Mouse (Mus musculus): ENCODE measurements around the gene Cacng6. TPM values are rescaled to one million over a fixed set of nuclear protein-coding genes. Genes with fewer than 3 reads are reported as not detected.

Cacng6 gene
- polyA plus RNA-seq, 1 experiment from 2014 or later = 0.21 TPM

DNA sequence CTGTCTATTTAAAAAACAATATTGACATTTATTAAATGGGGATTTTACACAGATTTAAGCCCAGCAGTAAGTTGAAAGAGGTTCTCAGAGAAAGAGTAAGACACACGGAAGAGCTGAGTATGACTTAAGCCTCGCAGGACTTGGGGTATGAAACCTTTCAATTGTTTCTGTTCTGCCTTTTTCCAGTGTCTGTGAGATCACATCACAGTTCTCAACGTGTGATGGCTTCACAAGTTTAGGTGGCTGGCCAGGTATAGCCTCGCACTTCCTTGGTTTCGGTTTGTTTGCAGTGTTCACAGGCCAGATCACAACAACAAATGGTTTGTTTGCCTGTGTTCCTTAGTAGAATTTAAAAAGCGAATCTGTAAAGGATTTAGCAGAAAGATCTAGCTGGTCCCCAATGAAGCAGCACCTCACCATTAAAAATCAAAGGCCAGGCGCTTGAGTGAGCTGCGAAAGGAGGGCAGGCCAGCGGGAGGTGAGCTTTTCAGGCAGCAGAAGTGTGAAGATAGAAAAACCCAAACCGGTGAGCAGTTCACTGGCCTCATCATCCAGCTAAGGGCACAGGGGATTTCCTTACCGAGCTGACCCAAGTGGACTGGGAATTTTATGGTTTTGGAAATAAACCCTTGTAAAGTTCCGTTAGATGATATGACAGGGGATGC lies 29.0 kb downstream of the Cacng6 start:
- no peak overlapping the region for H3K4me3 ChIP-seq (ENCODE audit: low read length)
- H3K9me3 ChIP-seq (ENCODE audit: control insufficient read depth, low read length) = no peaks in the 10 kb centered on the region
- WGBS = 51% methylated on average over 12 of the region's 12 CpGs
- H3K27ac ChIP-seq (ENCODE audit: low read length) = no peak overlapping the region
- H3K4me1 ChIP-seq (ENCODE audit: control insufficient read depth, insufficient read depth, low read length) = no peaks in the 10 kb centered on the region
- H3K4me2 ChIP-seq (ENCODE audit: low read depth, low read length) = no peak overlapping the region
- H3K9ac ChIP-seq (ENCODE audit: low read depth, low read length) = no peak overlapping the region
- no peaks in the 10 kb centered on the region for H3K27me3 ChIP-seq (replicated peaks; ENCODE audit: control insufficient read depth, insufficient read depth, low read length)
- no peak for ATAC-seq
- no peaks in the 10 kb centered on the region for H3K36me3 ChIP-seq (ENCODE audit: control insufficient read depth, insufficient read depth, low read length)

- Histone ChIP-seq H3K27me3 (replicated peaks; ENCODE audit: control insufficient read depth, insufficient read depth, low read length) (no peaks in the 10 kb centered on the region), H3K9ac (ENCODE audit: low read depth, low read length) (no peak overlapping the region), H3K4me1 (ENCODE audit: control insufficient read depth, insufficient read depth, low read length) (no peaks in the 10 kb centered on the region), H3K27ac (ENCODE audit: low read length) (no peak overlapping the region), H3K4me2 (ENCODE audit: low read depth, low read length) (no peak overlapping the region), H3K4me3 (ENCODE audit: low read length) (no peak overlapping the region), H3K9me3 (ENCODE audit: control insufficient read depth, low read length) (no peaks in the 10 kb centered on the region), H3K36me3 (ENCODE audit: control insufficient read depth, insufficient read depth, low read length) (no peaks in the 10 kb centered on the region)
- ATAC-seq = no peak
- 49% methylated on average over 11 of the region's 11 CpGs for WGBS
These were observed 29.6 kb downstream of the Cacng6 start for GRCm38 (mm10) chr7:3453486-3454183.

DNA sequence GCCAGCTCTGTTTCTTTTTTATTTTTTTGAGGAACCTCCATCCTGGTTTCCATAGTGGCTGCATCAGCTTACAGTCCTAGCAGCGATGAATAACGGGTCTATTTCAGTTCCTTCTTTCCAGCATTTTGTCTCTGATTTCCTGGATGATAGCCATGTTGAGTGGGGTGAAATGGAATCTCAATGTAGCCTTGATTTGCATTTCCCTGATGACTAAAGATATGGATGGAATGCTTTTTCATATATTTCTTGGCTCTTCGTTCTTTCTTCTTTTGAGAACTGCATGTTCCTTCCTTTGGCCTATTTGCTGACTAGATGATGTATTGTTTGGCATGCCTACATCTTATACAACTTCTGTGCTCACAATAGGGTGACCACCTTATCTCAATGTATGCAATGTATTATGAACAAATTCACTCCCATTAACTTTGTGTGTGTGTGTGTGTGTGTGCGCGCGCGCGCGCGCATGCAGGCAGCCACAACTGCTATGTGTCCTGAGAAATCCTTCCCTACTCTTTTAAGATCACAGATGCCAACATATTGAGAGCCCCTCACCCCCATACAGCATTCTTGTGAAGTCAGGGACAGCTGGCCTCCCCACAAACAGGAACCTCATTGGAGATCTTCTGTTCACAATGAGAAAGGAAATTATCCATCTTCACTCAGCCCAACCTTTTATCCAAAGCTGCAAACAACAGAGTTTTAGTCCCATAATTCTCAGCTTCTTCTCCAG lies 33.3 kb downstream of the Cacng6 start:
- no peak for ATAC-seq
- Histone ChIP-seq H3K4me2 (ENCODE audit: low read depth, low read length) (no peak overlapping the region), H3K36me3 (ENCODE audit: control insufficient read depth, insufficient read depth, low read length) (no peaks in the 10 kb centered on the region), H3K27me3 (replicated peaks; ENCODE audit: control insufficient read depth, insufficient read depth, low read length) (no peaks in the 10 kb centered on the region), H3K27ac (ENCODE audit: low read length) (no peak overlapping the region), H3K4me1 (ENCODE audit: control insufficient read depth, insufficient read depth, low read length) (no peaks in the 10 kb centered on the region), H3K4me3 (ENCODE audit: low read length) (no peak overlapping the region), H3K9me3 (ENCODE audit: control insufficient read depth, low read length) (no peaks in the 10 kb centered on the region), H3K9ac (ENCODE audit: low read depth, low read length) (no peak overlapping the region)
- WGBS = 86% methylated on average over 10 of the region's 10 CpGs

DNA sequence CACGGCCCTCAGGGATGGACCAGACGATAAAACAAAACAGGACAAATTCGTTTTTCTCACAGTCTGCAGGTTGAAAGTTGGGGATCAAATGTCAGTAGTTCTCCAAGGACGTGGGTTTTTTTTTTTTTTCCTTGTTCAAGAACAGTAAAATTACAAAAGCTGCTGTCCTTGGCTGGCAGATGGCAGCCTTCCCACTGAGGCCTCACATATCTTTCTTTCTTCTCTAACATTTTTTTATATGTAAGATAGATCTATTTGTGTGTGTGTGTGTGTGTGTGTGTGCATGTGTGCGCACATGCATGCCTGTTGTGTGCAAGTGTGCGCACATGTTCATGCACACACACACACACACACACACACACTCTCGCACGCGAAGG lies 33.8 kb downstream of the Cacng6 start:
- no peak overlapping the region for H3K4me2 ChIP-seq (ENCODE audit: low read depth, low read length)
- no peak for ATAC-seq
- 69% methylated on average over 9 of the region's 9 CpGs for WGBS

DNA sequence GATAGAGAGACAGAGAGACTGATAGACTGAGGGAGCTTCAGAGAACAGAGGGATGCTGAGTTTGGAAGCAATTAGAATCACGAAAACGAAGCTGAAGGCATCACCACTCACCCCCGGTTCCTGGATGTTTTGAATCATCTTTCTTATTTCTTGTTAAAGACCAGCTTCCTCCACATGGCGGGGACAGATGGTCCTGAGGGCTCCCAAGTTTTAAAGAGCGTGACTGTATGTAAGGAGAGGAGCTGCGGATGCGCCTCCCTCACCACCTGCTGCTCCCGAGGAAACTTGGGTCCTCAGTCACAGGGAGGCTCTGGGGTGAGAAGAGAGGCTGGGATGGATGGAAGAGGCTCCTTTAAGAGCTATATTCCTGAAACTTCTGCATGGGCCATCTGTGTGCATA lies 36.3 kb downstream of the Cacng6 start:
- H3K27me3 ChIP-seq (replicated peaks; ENCODE audit: control insufficient read depth, insufficient read depth, low read length) = no peaks in the 10 kb centered on the region
- ATAC-seq = no peak
- no peak overlapping the region for H3K27ac ChIP-seq (ENCODE audit: low read length)

More for the DNA sequence above, 33.8 kb downstream of the Cacng6 start:
- H3K9ac ChIP-seq (ENCODE audit: low read depth, low read length) = no peak overlapping the region
- no peaks in the 10 kb centered on the region for H3K9me3 ChIP-seq (ENCODE audit: control insufficient read depth, low read length)
- H3K27ac ChIP-seq (ENCODE audit: low read length) = no peak overlapping the region
- H3K27me3 ChIP-seq (replicated peaks; ENCODE audit: control insufficient read depth, insufficient read depth, low read length) = no peaks in the 10 kb centered on the region
- H3K36me3 ChIP-seq (ENCODE audit: control insufficient read depth, insufficient read depth, low read length) = no peaks in the 10 kb centered on the region
- H3K4me1 ChIP-seq (ENCODE audit: control insufficient read depth, insufficient read depth, low read length) = no peaks in the 10 kb centered on the region
- no peak overlapping the region for H3K4me3 ChIP-seq (ENCODE audit: low read length)

DNA sequence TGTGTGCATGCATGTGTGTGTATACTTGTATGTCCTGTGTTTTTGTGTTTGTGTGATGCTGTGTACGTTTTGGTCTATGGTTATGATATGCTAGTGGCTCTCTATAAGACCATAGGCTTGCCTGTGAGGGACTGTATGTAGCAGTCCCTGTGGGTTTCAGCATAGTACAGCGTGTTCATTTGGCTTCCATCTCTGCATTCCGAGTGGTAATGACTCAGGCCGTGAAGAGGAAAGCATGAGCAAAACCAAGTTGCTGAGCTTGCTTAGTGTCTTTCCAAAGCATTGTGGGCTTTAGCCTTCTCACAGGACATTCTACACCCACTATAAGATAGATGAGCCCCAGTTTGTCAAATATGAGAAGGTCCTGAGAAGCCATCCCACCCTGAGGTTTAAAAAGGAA lies 39.3 kb downstream of the Cacng6 start:
- Histone ChIP-seq H3K4me3 (ENCODE audit: low read length) (no peak overlapping the region), H3K27me3 (replicated peaks; ENCODE audit: control insufficient read depth, insufficient read depth, low read length) (no peaks in the 10 kb centered on the region), H3K27ac (ENCODE audit: low read length) (no peak overlapping the region), H3K4me2 (ENCODE audit: low read depth, low read length) (no peak overlapping the region), H3K9ac (ENCODE audit: low read depth, low read length) (no peak overlapping the region), H3K36me3 (ENCODE audit: control insufficient read depth, insufficient read depth, low read length) (no peaks in the 10 kb centered on the region), H3K4me1 (ENCODE audit: control insufficient read depth, insufficient read depth, low read length) (no peaks in the 10 kb centered on the region), H3K9me3 (ENCODE audit: control insufficient read depth, low read length) (no peaks in the 10 kb centered on the region)
- ATAC-seq = no peak
- WGBS = 73% methylated on average over 4 of the region's 4 CpGs

More for the DNA sequence above, 36.3 kb downstream of the Cacng6 start:
- H3K9me3 ChIP-seq (ENCODE audit: control insufficient read depth, low read length) = no peaks in the 10 kb centered on the region
- no peaks in the 10 kb centered on the region for H3K4me1 ChIP-seq (ENCODE audit: control insufficient read depth, insufficient read depth, low read length)
- H3K36me3 ChIP-seq (ENCODE audit: control insufficient read depth, insufficient read depth, low read length) = no peaks in the 10 kb centered on the region
- no peak overlapping the region for H3K4me3 ChIP-seq (ENCODE audit: low read length)
- 83% methylated on average over 8 of the region's 8 CpGs for WGBS
- H3K4me2 ChIP-seq (ENCODE audit: low read depth, low read length) = no peak overlapping the region
- no peak overlapping the region for H3K9ac ChIP-seq (ENCODE audit: low read depth, low read length)

DNA sequence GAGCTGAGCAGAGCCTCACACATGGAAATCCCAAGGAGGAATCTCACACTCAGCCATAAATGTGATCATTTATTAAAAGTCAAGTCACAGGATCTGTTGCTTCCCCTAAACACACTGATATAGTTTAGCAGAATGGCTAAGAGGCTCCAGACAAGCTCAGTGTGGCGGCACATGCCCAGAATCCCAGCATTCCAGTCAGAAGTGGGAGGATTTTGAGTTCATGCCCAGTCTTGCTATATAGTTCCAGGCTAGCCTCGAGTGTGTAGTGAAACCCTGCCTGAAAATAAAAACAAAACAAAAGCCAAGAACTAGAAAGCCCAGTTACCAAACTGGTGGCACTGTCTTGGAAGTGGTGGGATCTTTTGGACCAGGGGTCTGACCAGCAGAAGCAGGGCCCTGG lies 44.6 kb downstream of the Cacng6 start:
- H3K4me3 ChIP-seq (ENCODE audit: low read length) = no peak overlapping the region
- H3K4me1 ChIP-seq (ENCODE audit: control insufficient read depth, insufficient read depth, low read length) = no peaks in the 10 kb centered on the region
- no peak overlapping the region for H3K27ac ChIP-seq (ENCODE audit: low read length)
- H3K27me3 ChIP-seq (replicated peaks; ENCODE audit: control insufficient read depth, insufficient read depth, low read length) = no peaks in the 10 kb centered on the region
- no peaks in the 10 kb centered on the region for H3K36me3 ChIP-seq (ENCODE audit: control insufficient read depth, insufficient read depth, low read length)
- ATAC-seq = no peak
- WGBS = 62% methylated on average over 2 of the region's 2 CpGs
- no peaks in the 10 kb centered on the region for H3K9me3 ChIP-seq (ENCODE audit: control insufficient read depth, low read length)
- no peak overlapping the region for H3K4me2 ChIP-seq (ENCODE audit: low read depth, low read length)
- H3K9ac ChIP-seq (ENCODE audit: low read depth, low read length) = no peak overlapping the region

DNA sequence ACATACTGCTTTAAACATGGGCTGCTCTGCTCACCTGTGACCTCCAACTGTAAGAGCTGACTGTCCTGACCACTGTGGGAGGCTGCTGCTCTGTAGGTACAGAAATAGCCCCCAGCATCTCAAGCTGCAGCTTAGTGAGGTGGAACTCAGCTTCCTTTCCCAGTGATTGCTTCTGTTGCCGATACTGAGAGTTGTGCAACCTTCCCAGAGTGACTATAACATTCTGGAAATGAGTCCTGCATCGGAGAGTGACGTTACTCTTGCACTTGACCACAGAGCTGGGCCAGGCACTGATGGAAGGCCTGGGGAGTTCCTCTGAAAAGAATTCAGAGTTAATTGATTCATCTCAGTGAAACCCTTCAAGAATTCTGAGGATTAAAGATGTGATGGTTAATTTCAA lies 48.8 kb downstream of the Cacng6 start:
- no peak overlapping the region for H3K4me3 ChIP-seq (ENCODE audit: low read length)
- no peak overlapping the region for H3K4me2 ChIP-seq (ENCODE audit: low read depth, low read length)
- ATAC-seq = no peak
- H3K27ac ChIP-seq (ENCODE audit: low read length) = no peak overlapping the region
- no peak overlapping the region for H3K9ac ChIP-seq (ENCODE audit: low read depth, low read length)
- no peaks in the 10 kb centered on the region for H3K36me3 ChIP-seq (ENCODE audit: control insufficient read depth, insufficient read depth, low read length)
- 81% methylated on average over 3 of the region's 3 CpGs for WGBS
- no peaks in the 10 kb centered on the region for H3K4me1 ChIP-seq (ENCODE audit: control insufficient read depth, insufficient read depth, low read length)
- no peaks in the 10 kb centered on the region for H3K27me3 ChIP-seq (replicated peaks; ENCODE audit: control insufficient read depth, insufficient read depth, low read length)
- no peaks in the 10 kb centered on the region for H3K9me3 ChIP-seq (ENCODE audit: control insufficient read depth, low read length)

DNA sequence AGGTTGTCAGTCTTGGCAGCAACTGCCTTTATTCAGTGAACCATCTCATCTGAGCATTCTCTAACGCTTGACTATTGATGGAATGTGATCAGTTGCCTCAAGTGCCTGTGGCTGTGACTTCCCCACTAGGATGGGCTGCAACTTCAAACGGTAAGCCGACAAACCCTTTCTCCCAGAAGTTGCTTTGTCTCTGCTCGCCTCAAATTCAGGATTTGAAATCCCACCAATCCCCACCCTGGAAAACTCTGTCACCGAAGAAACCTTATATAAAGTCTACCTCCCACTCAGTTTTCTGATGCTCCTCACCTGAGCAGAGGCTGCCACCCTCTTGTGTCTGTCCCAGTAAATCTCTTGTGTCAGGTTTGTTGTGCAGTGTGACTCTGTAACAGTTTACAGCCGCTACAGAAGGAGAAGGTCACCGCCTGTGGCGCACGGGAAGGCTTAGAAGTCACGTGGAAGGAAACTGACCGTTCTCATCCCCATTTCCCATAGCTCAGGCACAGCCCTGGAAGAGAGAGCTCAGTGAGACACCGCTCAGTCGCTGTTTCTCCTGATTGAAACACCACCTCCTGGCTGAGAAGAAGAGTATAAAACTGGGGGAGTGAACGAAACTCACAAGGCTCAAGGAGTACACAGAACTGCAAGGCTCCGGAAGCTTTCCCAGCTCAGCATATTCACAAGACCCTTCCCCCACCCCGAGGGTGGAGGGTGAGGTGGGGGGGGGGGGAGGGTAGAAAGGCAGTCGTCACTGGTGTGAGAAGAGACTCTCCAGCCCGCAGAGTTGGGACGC lies 50.5 kb downstream of the Cacng6 start:
- Histone ChIP-seq H3K4me1 (ENCODE audit: control insufficient read depth, insufficient read depth, low read length) (no peaks in the 10 kb centered on the region), H3K27me3 (replicated peaks; ENCODE audit: control insufficient read depth, insufficient read depth, low read length) (no peaks in the 10 kb centered on the region), H3K4me2 (ENCODE audit: low read depth, low read length) (0 out of 2 replicates have a peak overlapping the region, but pooled peaks have one; percentile 19), H3K4me3 (ENCODE audit: low read length) (no peak overlapping the region), H3K9ac (ENCODE audit: low read depth, low read length) (no peak overlapping the region), H3K36me3 (ENCODE audit: control insufficient read depth, insufficient read depth, low read length) (no peaks in the 10 kb centered on the region), H3K27ac (ENCODE audit: low read length) (no peak overlapping the region), H3K9me3 (ENCODE audit: control insufficient read depth, low read length) (no peaks in the 10 kb centered on the region)
- 7% methylated on average over 19 of the region's 19 CpGs for WGBS
- no peak for ATAC-seq

Data from intestine, embryonic 16.5 days (tissue).